Mouse (Mus musculus) heart, adult 18-20 months (tissue): ENCODE data around the gene Srrm3. TPM values are rescaled to one million over a fixed set of nuclear protein-coding genes. Genes with fewer than 3 reads are reported as not detected.

Experiments used
- DNase-seq, 2 experiments: peaks; one replicate each; pipeline ENCODE4 v3.0.0; 2021 to 2022; ENCODE audit warnings: mixed read lengths in 1 of 2
- long read RNA-seq, 2 experiments: library from polyadenylated mRNA; stranded (forward); transcript quantifications; one replicate each; pipeline ENCODE4 v2.0.0; 2021
- total RNA-seq, 2 experiments: library from RNA; stranded (reverse); gene quantifications; 2 replicates each; pipeline ENCODE4 v1.2.3; 2021

Srrm3 gene
- not detected for total RNA-seq
- long read RNA-seq, experiment 1: 0 reads
- long read RNA-seq, experiment 2: 0 reads

DNA sequence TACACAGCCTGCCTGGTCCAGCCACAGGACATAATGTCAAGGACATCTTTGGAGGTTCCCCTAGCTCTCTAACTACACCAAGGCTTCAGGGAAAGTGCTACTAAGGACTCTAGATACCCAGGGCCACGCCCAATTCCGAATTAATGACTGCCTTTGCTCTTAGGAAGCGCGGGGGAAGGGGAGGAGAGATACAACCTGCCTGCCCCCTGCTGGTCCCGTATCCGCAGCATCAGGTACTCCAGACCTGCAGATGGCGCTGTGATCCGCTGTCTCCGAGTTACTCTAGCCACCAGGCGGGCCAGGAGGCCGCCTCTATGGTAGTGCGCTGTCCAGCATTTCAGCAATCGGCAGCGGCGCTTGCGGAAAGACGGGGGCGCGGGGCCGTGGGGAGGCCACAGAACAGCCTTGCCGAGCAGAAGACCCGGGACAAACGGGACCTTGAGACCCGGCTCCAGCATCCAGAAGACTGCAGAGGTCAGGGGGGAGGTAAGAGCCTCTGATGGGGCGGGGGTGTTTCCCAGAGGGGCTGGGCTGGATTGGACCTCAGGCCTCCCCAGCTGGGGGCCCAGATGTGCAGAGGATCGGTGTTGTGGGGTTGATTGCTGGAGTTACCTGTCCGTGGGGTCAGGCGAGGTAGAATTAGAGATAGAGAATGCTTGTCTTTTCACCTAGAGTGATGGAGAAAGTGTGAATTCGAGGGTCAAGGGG lies at the start of gene Srrm3:
Srrm3 (plus strand) TSS at position 336 of the 708 bp plus-strand sequence.
- DNase-seq: peak; percentile 85 to 95

DNA sequence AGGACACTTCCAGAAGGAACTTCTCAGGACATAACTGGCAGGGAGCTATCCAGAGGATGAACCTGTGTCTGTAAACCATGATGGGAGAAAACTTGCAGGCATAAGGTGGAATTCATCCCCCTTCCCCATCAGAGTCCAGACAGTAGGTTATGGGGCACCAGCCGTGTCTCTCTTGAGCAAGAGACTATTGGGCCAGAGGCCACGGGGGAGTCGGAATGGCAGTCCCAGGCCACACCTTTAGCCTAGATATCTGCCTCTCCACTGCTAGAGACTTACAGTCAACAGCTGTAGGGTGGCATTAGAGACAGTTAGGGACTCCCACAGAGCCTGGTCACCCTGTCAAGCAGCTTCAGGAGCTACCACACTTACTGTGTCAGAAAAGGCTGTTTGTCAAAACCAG lies 44.8 kb upstream of the Srrm3 start:
- no peak for DNase-seq

DNA sequence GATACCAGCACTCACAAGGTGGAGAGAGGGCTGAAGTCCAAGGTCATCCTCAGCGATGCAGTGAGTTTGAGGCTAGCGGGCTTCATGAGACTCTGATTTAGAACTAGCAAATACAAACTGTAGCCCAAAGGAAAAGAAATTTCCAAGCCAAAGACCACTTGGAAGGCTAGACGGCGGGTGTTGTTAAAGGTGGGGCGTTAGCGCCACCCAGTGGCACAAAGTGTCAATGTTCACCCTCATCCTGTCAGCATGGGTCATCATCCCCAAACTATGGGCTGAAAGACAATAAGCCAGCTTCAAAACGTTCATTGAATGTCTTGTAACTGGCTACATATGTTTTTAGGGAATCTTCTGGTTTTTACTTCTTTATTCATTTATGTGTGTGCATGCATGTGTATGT lies 43.2 kb upstream of the Srrm3 start:
- DNase-seq: peak; percentile 60 to 89

DNA sequence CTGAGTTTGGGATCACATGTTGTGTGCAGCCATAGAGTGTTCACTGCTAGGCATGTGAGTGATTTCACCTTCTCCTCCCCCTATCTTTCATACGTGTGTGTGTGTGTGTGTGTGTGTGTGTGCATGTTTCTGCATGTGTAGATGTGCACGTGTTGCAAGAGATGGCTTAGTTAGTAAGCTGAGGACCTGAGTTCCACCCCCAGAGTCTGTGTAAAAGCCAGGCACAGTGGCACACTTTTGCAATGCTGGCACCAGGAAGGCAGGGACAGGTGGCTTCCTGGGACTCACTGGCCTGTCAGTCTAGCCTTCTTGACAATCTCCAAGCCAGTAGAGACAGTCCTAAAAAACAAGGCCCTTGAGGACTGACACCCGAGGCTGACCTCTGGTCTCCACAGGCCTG lies 41.7 kb upstream of the Srrm3 start:
- DNase-seq: no peak

DNA sequence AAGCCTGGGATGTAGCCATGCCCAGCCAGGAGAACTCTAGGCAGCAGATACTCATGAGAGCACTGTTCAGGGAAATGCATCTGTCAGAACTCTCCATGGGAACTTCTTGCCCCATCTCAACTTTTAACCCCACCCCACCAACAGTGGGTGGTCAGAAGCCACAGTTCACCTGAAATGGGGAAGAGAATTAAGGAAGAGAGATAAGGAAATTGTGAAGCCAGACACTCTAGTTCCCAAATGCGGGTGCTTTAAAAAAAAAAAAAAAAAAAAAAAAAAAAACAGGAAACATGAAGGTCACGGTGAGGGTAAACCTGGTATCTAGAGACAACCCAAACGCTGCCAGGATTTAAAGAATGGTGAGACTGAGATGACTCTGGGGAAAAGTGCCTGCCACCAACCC lies 34.2 kb upstream of the Srrm3 start:
- DNase-seq: no peak

DNA sequence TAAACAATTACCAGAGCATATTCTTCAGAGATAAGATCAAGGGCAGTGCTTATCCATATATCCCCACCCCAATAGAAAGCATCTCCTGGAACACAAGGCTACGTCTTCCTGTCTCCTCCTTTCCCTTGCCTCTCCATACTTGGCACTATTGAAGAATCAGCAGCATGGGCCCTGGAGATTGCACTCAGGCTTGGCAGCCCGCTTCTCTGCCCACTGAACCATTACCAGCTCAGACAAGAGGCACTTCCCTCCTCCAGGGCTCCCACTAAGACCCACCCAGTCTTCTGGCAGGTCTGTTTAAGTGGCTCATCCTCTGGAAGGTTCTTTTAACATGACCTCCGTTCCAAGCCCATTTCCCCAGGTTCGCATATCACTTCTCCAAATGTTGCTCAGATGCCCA lies 30.1 kb upstream of the Srrm3 start:
- DNase-seq: no peak

DNA sequence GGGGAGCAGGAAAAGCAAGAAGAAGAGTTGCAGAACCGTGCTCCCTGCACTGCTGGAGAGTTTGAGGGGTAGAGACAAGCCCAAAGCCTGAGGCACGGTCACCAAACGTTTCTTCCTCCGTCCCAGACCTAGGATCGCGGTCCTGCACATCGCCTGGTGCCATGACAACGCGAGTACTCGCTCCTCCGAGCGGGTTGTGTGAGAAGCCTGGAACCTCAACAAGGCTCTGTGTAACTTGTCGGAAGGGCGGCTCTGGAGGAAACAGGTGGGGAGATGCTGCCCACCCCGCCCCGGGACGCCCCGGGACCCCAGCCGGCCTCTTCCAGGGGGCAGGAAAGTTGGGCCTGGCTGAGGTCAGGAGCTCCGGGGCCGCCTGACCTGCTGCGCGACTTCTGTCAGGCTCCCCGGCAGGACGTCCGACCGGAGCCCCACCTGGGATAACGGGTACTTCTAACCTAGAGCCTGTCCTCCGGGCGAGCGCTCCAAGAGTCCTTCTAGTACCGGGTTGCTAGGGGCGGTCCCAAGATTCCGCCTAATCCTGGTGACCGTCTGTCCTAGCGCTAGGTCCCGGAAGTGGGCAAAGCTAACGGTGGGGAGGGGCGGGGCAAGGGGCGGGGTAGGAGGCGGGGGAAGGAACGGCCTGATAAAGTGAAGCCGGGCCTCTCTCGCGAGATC lies 28.8 kb upstream of the Srrm3 start, which contains the start of gene Styxl1:
Styxl1 (minus strand) TSS at position 590 of the 675 bp plus-strand sequence.
- no peak for DNase-seq

DNA sequence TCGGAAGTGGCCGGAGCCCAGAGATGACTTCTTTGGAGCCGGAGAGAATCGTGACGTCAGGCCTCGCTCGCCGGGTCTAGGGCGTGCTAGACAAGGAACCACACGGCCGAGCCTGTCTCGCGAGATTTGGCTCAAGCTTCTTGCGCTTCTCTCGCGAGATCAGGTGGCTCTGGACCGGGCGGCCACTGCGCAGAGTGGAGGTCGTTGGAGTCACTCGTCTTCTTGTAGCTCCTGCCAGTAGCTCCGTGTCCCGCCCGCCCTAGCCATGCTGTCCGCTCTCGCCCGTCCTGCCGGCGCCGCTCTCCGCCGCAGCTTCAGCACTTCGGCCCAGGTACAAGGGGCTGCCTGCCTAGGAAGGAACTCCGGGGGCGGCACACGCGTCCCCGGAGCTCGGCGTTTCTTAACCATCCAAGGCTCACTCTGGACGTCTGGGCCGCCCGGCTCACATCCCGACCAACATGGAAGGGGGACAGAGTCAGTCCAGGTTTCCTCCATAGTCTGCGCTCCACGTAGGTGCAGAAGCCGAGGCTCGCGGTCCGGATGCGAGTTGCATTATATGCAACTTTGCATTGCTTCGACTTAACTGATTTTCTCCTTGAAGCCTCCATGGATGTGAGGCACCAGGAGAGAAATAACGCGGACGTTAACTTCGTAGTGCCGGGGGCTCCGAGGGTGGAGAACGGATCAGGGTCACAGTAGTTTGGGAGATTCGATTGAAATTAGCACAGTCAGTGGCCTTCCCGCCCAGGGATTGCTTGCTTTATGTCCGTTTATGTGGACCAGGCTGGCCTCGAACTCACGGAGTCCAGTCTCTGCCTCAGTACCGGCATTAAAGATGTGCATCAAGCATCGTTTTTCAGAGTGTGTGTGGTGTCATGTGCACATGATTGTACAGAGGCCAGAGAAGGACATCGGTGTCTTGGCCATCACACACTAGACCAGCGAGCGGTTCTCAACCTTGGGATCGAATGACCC lies 27.9 kb upstream of the Srrm3 start, which contains the start of gene Mdh2:
Mdh2 (plus strand) TSS at position 10 of the 975 bp plus-strand sequence.
- DNase-seq: peak; percentile 99 to 100

DNA sequence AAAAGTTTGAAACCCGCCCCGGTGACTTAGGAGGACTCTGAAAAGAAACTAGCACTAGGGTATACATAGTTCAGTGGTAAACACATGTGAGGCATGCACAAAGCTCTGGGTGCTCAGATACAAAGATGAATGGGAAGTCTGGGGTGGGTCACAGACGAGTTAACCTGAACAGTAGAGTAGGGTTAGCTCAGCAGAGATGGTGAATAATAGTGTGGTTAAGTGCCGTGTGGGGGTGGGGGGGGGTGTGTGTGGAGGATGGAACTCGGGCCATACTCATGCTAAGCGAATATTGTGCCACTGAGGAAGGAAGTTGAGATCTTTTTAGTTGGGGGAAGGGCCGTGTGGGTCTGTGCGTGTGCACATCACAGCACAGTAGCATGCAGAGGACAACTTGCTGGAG lies 26.4 kb upstream of the Srrm3 start:
- DNase-seq: no peak

DNA sequence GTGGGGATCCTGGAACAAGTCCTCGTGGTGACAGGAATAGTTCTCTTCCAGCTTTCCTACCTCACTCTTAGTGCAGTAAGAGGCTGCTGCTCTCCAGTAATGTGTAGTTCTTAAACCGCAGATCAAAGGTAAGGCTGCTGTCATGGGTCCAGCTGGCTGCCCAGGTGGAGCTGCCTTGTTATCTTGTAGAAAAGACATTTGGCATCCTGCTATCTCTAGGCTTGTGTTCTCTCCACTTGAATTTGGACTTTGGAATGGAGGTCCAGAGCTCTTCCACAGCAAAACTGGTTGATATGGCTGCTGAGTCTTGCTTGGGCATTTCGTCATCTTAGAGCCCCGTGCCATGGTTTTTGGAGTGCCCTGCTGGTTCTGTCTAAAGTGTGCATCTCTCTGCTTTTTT lies 23.8 kb upstream of the Srrm3 start:
- DNase-seq: no peak

DNA sequence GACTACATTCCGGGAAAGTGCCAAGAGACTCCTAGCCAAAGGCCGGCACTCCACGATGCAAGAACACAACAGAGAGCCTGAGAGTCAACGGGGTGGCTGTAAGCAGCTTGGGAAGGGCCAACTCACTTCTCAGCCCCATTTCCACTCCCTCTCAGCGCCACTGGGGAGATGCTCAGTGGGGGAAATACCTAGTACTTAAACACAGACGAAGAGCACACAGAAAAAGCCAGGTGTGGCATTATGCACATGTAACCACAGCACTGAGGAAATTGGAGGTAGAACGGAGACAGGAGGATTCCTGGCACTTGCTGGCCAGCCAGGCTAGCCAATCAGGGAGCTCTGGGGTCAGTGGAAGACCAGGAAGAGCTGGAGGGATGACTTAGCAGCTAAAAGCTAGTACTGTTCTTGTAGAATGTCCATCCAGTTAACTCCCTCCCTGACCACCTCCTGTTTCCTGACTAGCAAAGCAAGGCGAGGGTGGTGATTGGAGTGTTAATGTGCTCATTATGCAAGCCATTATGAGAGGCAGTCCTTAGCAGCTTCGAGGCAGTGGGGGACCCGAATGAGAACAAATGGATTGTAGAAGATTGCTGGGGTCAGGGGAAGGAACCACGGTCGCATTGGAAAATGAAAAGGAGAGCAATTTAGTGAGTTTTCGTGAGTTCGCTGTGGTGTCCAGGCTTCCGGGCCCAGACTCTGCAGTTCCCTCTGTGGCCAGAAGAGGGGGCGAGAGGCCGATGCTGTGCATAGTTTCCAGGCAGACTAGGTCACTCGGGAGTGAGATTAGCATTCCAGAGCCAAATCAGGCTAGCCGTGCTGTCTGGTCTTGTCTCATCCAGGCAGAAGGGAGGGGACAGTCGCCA lies 12.5 kb upstream of the Srrm3 start:
- peak; percentile 86 to 95 for DNase-seq

DNA sequence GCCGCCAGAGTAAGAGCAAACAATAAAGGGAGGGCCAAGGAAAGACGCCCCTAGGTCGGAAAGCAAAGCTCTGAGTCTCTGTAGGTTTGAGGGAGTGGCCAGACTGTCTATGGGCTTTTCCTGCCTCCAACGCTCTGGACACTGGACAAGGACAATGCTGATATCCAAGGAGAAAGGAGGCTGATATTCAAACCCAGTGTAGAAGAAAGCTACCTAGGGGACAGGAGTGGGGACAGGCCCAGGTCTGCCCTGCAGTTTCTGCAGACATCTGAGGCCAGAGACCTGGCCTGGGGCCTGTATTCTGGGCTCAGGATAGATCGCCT lies 11.9 kb upstream of the Srrm3 start:
- no peak for DNase-seq

DNA sequence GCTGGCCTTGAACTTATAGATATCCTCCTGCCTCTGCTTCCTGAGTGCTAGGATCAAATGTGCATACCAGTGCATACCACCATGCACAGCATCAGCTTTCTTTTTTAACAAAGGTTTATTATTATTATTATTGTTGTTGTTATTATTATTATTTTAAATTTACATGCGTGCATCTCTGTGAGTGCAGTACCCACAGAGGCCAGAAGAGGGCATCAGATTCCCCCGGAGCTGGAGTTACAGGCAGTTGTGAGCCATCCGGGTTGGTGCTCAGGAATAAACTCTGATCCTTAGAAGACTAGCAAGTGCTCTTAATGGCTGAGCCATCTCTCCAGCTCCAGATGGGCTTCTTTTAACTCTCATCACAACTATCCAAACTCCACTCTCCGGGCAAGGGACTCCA lies 6.9 kb upstream of the Srrm3 start:
- no peak for DNase-seq

DNA sequence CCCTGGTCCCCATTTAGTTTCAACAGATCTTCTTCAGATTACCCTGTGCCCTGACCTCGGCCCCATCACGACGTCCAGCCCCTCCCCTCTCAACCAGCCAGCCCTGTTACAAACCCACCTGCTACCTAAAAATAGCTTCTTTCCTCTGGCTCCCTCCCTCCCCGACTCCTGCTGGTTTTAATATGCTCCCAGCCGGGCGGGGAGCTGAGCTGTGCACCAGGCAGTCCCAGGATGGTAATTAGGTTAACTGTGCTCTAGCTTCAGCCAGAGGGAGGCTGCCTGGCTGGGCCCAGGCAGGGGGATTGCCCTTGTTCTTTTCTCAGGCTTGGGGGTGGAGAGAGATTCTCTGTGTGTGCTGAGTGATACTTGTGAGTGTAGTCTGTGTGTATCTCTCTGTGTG lies 5.8 kb upstream of the Srrm3 start:
- no peak for DNase-seq

DNA sequence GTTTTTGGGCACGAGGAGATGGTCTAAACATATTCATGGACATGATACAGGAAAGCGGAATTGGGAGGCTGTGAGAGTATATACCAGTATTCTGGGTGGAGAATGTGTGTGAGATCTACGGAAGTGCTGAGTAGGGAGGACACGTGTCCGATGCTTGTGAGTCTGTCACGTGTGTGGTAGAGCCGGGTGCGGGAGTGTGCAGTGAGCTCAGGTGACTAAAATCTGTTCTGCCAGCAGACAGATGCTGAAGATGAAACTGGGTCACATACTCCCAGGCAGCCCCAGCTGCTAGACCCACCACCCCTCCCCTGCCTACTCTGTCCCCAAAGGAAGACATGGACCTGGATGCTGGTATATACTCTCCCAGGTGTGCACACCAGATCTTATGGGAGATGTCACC lies 4.0 kb upstream of the Srrm3 start:
- no peak for DNase-seq

DNA sequence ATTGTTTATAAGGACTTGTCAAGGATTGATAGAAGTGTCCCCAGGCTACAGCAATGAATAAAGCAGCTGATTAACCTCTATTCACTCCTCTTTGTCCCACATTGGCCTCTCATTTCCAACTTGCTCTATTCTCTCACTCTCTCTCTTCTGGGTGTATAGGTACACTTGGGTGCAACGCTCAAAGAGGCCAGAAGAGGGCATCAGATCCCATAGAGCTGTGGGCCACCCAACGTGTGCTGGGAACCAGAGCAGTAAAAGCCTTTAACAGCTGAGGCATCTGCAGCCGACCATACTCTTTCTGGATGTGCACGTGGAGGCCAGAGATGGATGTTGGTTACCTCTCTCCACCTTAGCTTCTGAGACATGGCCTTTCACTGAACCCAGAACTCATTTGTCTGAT lies 3.6 kb upstream of the Srrm3 start:
- DNase-seq: no peak

DNA sequence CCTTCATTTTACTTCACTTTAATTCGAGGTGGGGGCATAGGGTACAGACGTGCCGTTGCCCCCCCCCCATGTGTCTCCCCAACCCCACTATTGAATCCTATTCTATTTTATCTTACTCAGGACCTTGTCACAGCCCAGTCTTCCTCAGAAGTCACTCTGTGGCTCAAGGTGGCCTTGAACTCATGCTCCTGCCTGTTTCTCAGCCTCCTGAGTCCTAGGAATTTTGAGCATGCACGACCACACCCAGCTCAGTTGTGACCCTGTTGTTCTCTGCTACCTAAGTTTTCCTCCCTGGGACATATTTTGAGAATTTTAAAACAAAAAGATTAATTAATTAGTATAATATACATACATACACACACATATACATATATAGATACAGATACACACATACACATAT lies 3.0 kb upstream of the Srrm3 start:
- DNase-seq: no peak

DNA sequence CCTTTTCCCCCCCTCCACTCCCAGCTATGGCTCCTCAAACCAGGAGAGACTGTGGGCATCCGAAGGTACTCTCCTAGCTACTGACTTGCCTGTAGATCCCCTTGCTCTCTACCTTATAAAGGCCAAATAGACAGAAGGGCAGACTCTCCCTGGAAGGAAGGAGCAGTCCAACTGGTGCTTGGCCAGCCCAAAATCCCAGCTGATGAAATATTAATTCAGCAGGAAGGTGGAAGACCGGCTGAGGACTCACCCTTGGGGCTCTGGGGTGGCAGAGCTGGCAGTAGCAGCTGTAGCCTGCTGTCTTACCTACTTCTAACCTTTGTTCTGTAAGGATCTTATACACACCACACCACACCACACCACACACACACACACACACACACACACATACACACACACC lies 2.0 kb upstream of the Srrm3 start:
- DNase-seq: no peak

DNA sequence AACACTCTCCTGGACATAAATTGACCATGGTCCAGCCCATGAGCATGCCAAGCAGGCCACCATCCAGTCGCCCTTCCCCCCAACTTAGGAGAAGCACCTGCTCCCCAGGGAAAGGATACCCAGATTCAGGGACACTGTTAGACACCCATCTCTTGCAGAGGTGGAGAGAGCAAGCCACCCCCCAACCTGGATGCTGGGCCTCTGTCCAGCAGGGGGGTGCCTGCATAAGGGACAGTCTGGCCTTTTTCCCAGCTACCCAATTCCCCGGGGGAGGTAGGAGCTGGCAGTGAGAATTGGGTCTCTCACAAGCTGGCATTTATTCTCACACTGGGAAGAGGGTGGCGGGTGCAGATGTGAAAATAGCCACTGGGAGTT lies 560 bp downstream of the Srrm3 start:
- no peak for DNase-seq

DNA sequence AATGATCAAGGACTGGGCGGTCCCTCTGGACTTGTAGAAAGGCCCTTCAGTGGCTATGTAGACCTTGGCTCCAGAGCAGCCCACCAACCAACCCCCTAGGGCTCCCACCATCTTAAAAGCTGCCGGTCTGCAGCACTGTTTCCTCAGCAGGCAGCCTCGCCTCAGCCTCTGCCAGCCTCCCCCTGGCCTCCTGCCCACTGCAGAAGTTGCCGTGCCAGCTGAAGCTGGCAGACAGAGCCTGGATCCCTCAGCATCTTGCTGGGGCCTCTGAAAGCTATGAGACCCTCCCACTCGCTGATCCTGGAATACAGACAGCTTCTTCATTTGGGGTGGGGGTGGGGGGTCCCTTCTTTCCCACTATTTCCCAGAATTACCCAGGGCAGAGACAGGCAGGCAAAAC lies 6.3 kb downstream of the Srrm3 start:
- no peak for DNase-seq

DNA sequence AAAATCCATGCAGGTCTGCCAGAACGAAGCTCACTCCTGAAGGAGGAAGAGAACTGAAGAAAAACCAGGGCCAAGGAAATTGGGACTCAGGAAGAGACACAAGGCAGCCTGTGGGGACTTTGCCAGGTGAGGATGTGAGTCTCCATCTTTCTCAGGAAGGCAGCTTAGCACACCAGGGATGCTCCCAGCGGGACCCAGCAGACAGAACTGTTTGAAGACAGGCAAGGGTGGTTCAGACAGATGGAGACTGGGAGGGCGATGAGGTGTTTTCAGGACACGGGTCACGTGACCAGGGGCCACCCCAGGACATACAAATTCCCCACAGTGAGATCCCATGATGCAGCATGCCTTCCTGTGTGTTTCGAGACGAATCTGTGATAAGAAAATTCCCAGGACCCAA lies 11.8 kb downstream of the Srrm3 start:
- no peak for DNase-seq
